Mouse (Mus musculus): ENCODE data around the gene Gale. TPM values are rescaled to one million over a fixed set of nuclear protein-coding genes. Genes with fewer than 3 reads are reported as not detected.
A peak's percentile ranks its signal among the peaks of the same experiment; 100 is the strongest.

The Gale gene
- polyA plus RNA-seq, 1 experiment: 25.0 TPM

- no peak for TF ChIP-seq POLR2A (IDR thresholded peaks at IDR 0.05; ENCODE audit: borderline replicate concordance, extremely low read depth, low read depth, low read length)
- no peak for DNase-seq
- no peak overlapping the region for H3K4me3 ChIP-seq (replicated peaks; ENCODE audit: extremely low read depth, low read depth, low read length)
- 85% methylated on average over 10 of the region's 10 CpGs for WGBS
- H3K4me1 ChIP-seq (ENCODE audit: control insufficient read depth, insufficient read depth, low read length): peaks cover 4% of the 10 kb centered on the region; the same call in 1 of the 2 replicates
Measured at GRCm38 (mm10) chr4:135926195-135926808, 37.2 kb upstream of the Gale start.

GRCm38 (mm10) chr4:135926861-135927260, 36.7 kb upstream of the Gale start:
- 70% methylated on average over 3 of the region's 3 CpGs for WGBS
- no peak for TF ChIP-seq CTCF (IDR thresholded peaks at IDR 0.05; ENCODE audit: insufficient read depth, low read length)
- TF ChIP-seq POLR2A (IDR thresholded peaks at IDR 0.05; ENCODE audit: borderline replicate concordance, extremely low read depth, low read depth, low read length): no peak
- no peak for DNase-seq
- peaks cover 2% of the 10 kb centered on the region; the same call in 1 of the 2 replicates for H3K4me1 ChIP-seq (ENCODE audit: control insufficient read depth, insufficient read depth, low read length)
- H3K4me3 ChIP-seq (replicated peaks; ENCODE audit: extremely low read depth, low read depth, low read length): no peak overlapping the region

- DNase-seq: no peak
- Histone ChIP-seq H3K4me3 (replicated peaks; ENCODE audit: extremely low read depth, low read depth, low read length) (no peak overlapping the region), H3K4me1 (ENCODE audit: control insufficient read depth, insufficient read depth, low read length) (no peaks in the 10 kb centered on the region)
- TF ChIP-seq POLR2A (IDR thresholded peaks at IDR 0.05; ENCODE audit: borderline replicate concordance, extremely low read depth, low read depth, low read length) (no peak), CTCF (IDR thresholded peaks at IDR 0.05; ENCODE audit: insufficient read depth, low read length) (no peak)
- 90% methylated on average over 9 of the region's 9 CpGs for WGBS
Measured at GRCm38 (mm10) chr4:135928376-135928775, 35.2 kb upstream of the Gale start.

GRCm38 (mm10) chr4:135929405-135929804, 34.1 kb upstream of the Gale start:
- no peak for TF ChIP-seq POLR2A (IDR thresholded peaks at IDR 0.05; ENCODE audit: borderline replicate concordance, extremely low read depth, low read depth, low read length)
- TF ChIP-seq CTCF (IDR thresholded peaks at IDR 0.05; ENCODE audit: insufficient read depth, low read length): no peak
- Histone ChIP-seq H3K4me1 (ENCODE audit: control insufficient read depth, insufficient read depth, low read length) (no peaks in the 10 kb centered on the region), H3K4me3 (replicated peaks; ENCODE audit: extremely low read depth, low read depth, low read length) (no peak overlapping the region)
- DNase-seq: no peak
- WGBS: 85% methylated on average over 5 of the region's 5 CpGs

- TF ChIP-seq POLR2A (IDR thresholded peaks at IDR 0.05; ENCODE audit: borderline replicate concordance, extremely low read depth, low read depth, low read length) (no peak), CTCF (IDR thresholded peaks at IDR 0.05; ENCODE audit: insufficient read depth, low read length) (no peak)
- 87% methylated on average over 9 of the region's 9 CpGs for WGBS
- Histone ChIP-seq H3K4me1 (ENCODE audit: control insufficient read depth, insufficient read depth, low read length) (no peaks in the 10 kb centered on the region), H3K4me3 (replicated peaks; ENCODE audit: extremely low read depth, low read depth, low read length) (no peak overlapping the region)
- no peak for DNase-seq
Measured at GRCm38 (mm10) chr4:135929828-135930227, 33.7 kb upstream of the Gale start.

GRCm38 (mm10) chr4:135930239-135930638, 33.3 kb upstream of the Gale start:
- H3K4me1 ChIP-seq (ENCODE audit: control insufficient read depth, insufficient read depth, low read length): no peaks in the 10 kb centered on the region
- H3K4me3 ChIP-seq (replicated peaks; ENCODE audit: extremely low read depth, low read depth, low read length): no peak overlapping the region
- 94% methylated on average over 8 of the region's 8 CpGs for WGBS
- TF ChIP-seq CTCF (IDR thresholded peaks at IDR 0.05; ENCODE audit: insufficient read depth, low read length): no peak
- no peak for TF ChIP-seq POLR2A (IDR thresholded peaks at IDR 0.05; ENCODE audit: borderline replicate concordance, extremely low read depth, low read depth, low read length)
- no peak for DNase-seq

- no peak overlapping the region for H3K4me3 ChIP-seq (replicated peaks; ENCODE audit: extremely low read depth, low read depth, low read length)
- no peaks in the 10 kb centered on the region for H3K4me1 ChIP-seq (ENCODE audit: control insufficient read depth, insufficient read depth, low read length)
- no peak for TF ChIP-seq POLR2A (IDR thresholded peaks at IDR 0.05; ENCODE audit: borderline replicate concordance, extremely low read depth, low read depth, low read length)
- TF ChIP-seq CTCF (IDR thresholded peaks at IDR 0.05; ENCODE audit: insufficient read depth, low read length): peak; percentile 75
- WGBS: 62% methylated on average over 5 of the region's 5 CpGs
- DNase-seq: no peak
Measured at GRCm38 (mm10) chr4:135931832-135932231, 31.7 kb upstream of the Gale start.

- Histone ChIP-seq H3K4me1 (ENCODE audit: control insufficient read depth, insufficient read depth, low read length) (no peaks in the 10 kb centered on the region), H3K4me3 (replicated peaks; ENCODE audit: extremely low read depth, low read depth, low read length) (no peak overlapping the region)
- no peak for DNase-seq
- 61% methylated on average over 12 of the region's 12 CpGs for WGBS
- TF ChIP-seq CTCF (IDR thresholded peaks at IDR 0.05; ENCODE audit: insufficient read depth, low read length): no peak
- TF ChIP-seq POLR2A (IDR thresholded peaks at IDR 0.05; ENCODE audit: borderline replicate concordance, extremely low read depth, low read depth, low read length): no peak
Measured at GRCm38 (mm10) chr4:135934708-135935500, 28.6 kb upstream of the Gale start.

GRCm38 (mm10) chr4:135935502-135935901, 28.0 kb upstream of the Gale start:
- no peak for TF ChIP-seq CTCF (IDR thresholded peaks at IDR 0.05; ENCODE audit: insufficient read depth, low read length)
- TF ChIP-seq POLR2A (IDR thresholded peaks at IDR 0.05; ENCODE audit: borderline replicate concordance, extremely low read depth, low read depth, low read length): no peak
- no peak for DNase-seq
- H3K4me3 ChIP-seq (replicated peaks; ENCODE audit: extremely low read depth, low read depth, low read length): no peak overlapping the region
- H3K4me1 ChIP-seq (ENCODE audit: control insufficient read depth, insufficient read depth, low read length): no peaks in the 10 kb centered on the region
- WGBS: 60% methylated on average over 5 of the region's 5 CpGs

- Histone ChIP-seq H3K4me3 (replicated peaks; ENCODE audit: extremely low read depth, low read depth, low read length) (no peak overlapping the region), H3K4me1 (ENCODE audit: control insufficient read depth, insufficient read depth, low read length) (no peaks in the 10 kb centered on the region)
- WGBS: 89% methylated on average over 7 of the region's 7 CpGs
- TF ChIP-seq POLR2A (IDR thresholded peaks at IDR 0.05; ENCODE audit: borderline replicate concordance, extremely low read depth, low read depth, low read length) (no peak), CTCF (IDR thresholded peaks at IDR 0.05; ENCODE audit: insufficient read depth, low read length) (no peak)
- no peak for DNase-seq
Measured at GRCm38 (mm10) chr4:135938858-135939257, 24.7 kb upstream of the Gale start.

Measured in lung, adult 2 months (tissue).